Mouse (Mus musculus): ENCODE measurements around the gene Mfsd14b.

DNA sequence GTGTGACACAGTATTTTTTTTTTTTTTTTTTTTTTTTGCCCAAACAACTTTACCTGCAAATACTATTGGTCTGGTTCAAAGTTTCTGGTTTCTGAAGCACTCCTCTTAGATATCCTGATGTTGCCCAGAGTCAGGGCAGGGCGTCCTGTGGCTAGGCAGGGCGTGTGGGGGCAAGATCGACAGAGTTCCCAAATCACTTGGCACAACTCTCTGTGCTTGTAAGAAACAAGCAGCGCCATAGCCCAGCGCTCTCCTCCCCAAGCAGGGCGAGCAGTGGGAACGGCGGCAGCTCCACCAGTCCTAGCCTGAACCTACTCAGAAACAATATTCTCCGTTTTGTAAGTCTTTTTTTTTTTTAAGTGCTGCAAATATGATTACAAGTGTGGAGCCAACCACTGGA, 12.1 kb downstream of the Mfsd14b start:
- TF ChIP-seq CTCF (IDR thresholded peaks at IDR 0.05; ENCODE audit: control insufficient read depth, insufficient read depth, insufficient replicate concordance, low read depth, low read length) = no peak
- TF ChIP-seq POLR2A (IDR thresholded peaks at IDR 0.05; ENCODE audit: control insufficient read depth, low read depth, low read length) = no peak

Measured in testis, adult 2 months (tissue).